Mouse (Mus musculus): Measurements from ENCODE around the gene Stra8. TPM values are rescaled to one million over a fixed set of nuclear protein-coding genes. Genes with fewer than 3 reads are reported as not detected.

Stra8 gene
- not detected in 2 replicates for polyA plus RNA-seq (2014; fragmentation: Nextera tagmentation; extraction: Ambion mirVana)

GRCm38 (mm10) chr6:34919956-34920355 lies at the start of gene Stra8:
TSS of gene Stra8 (plus strand) at chr6:34920163.
- 45% methylated on average over 10 of the region's 10 CpGs for WGBS
- H3K4me1 ChIP-seq (ENCODE audit: control insufficient read depth, insufficient read depth, low read length): 0 out of 2 replicates have a peak, but pooled peaks cover 4% of the 10 kb centered on the region
- no peaks in the 10 kb centered on the region for H3K27me3 ChIP-seq (ENCODE audit: control insufficient read depth, insufficient read depth, low read length)
- ATAC-seq (ENCODE audit: insufficient number of reproducible peaks, low FRiP score, low TSS enrichment, low read depth): no peak
- no peak for DNase-seq (ENCODE audit: low spot score)
- H3K36me3 ChIP-seq (ENCODE audit: control insufficient read depth, insufficient read depth, low read length): no peaks in the 10 kb centered on the region
- H3K9ac ChIP-seq (ENCODE audit: low read length): no peak within 1 kb of the TSS
- no peak within 1 kb of the TSS for H3K4me2 ChIP-seq (ENCODE audit: low read depth, severe bottlenecking)
- no peak within 1 kb of the TSS for H3K27ac ChIP-seq (replicated peaks; ENCODE audit: low read depth, low read length)
- no peaks in the 10 kb centered on the region for H3K9me3 ChIP-seq (ENCODE audit: control insufficient read depth, low read length)
- no peak within 1 kb of the TSS for H3K4me3 ChIP-seq (ENCODE audit: low read depth, low read length)

DNA sequence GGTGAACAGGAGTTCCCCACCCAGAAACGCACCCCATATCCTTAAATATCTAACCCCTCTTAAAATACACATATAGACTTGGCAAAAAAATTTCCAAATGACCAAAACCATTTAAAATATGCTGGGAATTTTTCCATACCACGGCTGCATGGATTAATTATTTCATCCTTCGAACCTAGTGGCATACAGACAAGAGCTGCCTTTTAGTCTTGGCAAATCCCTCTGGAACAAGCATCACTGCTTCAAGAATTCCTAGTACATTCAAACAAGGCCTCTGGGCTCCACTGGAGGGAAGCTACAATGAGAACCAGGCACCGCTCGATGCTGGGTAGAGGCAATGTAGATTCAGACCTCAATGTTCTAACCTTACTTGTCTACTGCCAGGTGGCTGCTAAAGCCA lies 49.2 kb upstream of the Stra8 start:
- Histone ChIP-seq H3K36me3 (ENCODE audit: control insufficient read depth, insufficient read depth, low read length) (no peaks in the 10 kb centered on the region; the same call in 1 of the 2 replicates), H3K4me3 (ENCODE audit: low read depth, low read length) (no peak overlapping the region), H3K9me3 (ENCODE audit: control insufficient read depth, low read length) (no peaks in the 10 kb centered on the region), H3K4me2 (ENCODE audit: low read depth, severe bottlenecking) (no peak overlapping the region), H3K27ac (replicated peaks; ENCODE audit: low read depth, low read length) (no peak overlapping the region), H3K9ac (ENCODE audit: low read length) (no peak overlapping the region), H3K27me3 (ENCODE audit: control insufficient read depth, insufficient read depth, low read length) (no peaks in the 10 kb centered on the region), H3K4me1 (ENCODE audit: control insufficient read depth, insufficient read depth, low read length) (no peaks in the 10 kb centered on the region)
- DNase-seq (ENCODE audit: low spot score): no peak
- no peak for ATAC-seq (ENCODE audit: insufficient number of reproducible peaks, low FRiP score, low TSS enrichment, low read depth)
- 89% methylated on average over 5 of the region's 5 CpGs for whole genome bisulfite sequencing

DNA sequence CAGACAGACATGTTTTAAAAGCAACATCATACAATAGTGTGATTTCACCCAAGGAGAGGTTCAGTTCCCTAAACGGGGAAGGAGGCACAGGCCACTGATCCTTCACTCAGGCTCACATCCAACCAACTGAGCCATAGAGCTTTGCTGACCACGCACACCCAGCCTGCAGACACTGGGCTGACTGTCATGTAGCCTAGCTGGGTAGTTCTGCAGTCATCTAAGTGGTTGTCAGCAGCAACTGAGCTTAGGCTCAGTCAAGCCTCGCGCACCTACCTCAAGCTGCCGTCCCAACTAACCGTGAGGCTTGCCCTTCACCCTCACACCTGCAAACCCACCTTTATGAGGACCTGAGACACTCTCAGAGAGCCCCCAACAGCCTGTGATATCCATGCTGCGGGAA lies 48.0 kb upstream of the Stra8 start:
- no peak for DNase-seq (ENCODE audit: low spot score)
- no peaks in the 10 kb centered on the region for H3K27me3 ChIP-seq (ENCODE audit: control insufficient read depth, insufficient read depth, low read length)
- no peak for ATAC-seq (ENCODE audit: insufficient number of reproducible peaks, low FRiP score, low TSS enrichment, low read depth)
- WGBS: 93% methylated on average over 7 of the region's 7 CpGs
- H3K9me3 ChIP-seq (ENCODE audit: control insufficient read depth, low read length): no peaks in the 10 kb centered on the region
- H3K36me3 ChIP-seq (ENCODE audit: control insufficient read depth, insufficient read depth, low read length): no peaks in the 10 kb centered on the region; the same call in 1 of the 2 replicates
- H3K4me3 ChIP-seq (ENCODE audit: low read depth, low read length): no peak overlapping the region
- peaks cover 4% of the 10 kb centered on the region for H3K4me1 ChIP-seq (ENCODE audit: control insufficient read depth, insufficient read depth, low read length)
- H3K27ac ChIP-seq (replicated peaks; ENCODE audit: low read depth, low read length): no peak overlapping the region
- H3K4me2 ChIP-seq (ENCODE audit: low read depth, severe bottlenecking): no peak overlapping the region
- H3K9ac ChIP-seq (ENCODE audit: low read length): no peak overlapping the region

GRCm38 (mm10) chr6:34872871-34873270 lies 47.1 kb upstream of the Stra8 start:
- 94% methylated on average over 10 of the region's 10 CpGs for WGBS
- ATAC-seq (ENCODE audit: insufficient number of reproducible peaks, low FRiP score, low TSS enrichment, low read depth) (no peak), DNase-seq (ENCODE audit: low spot score) (peak; percentile 17)
- Histone ChIP-seq H3K9me3 (ENCODE audit: control insufficient read depth, low read length) (no peaks in the 10 kb centered on the region), H3K4me3 (ENCODE audit: low read depth, low read length) (no peak overlapping the region), H3K27ac (replicated peaks; ENCODE audit: low read depth, low read length) (no peak overlapping the region), H3K27me3 (ENCODE audit: control insufficient read depth, insufficient read depth, low read length) (no peaks in the 10 kb centered on the region), H3K4me2 (ENCODE audit: low read depth, severe bottlenecking) (no peak overlapping the region), H3K4me1 (ENCODE audit: control insufficient read depth, insufficient read depth, low read length) (peaks cover 6% of the 10 kb centered on the region), H3K9ac (ENCODE audit: low read length) (no peak overlapping the region), H3K36me3 (ENCODE audit: control insufficient read depth, insufficient read depth, low read length) (no peaks in the 10 kb centered on the region; the same call in 1 of the 2 replicates)

GRCm38 (mm10) chr6:34874101-34874921 lies 45.7 kb upstream of the Stra8 start:
- peaks cover 8% of the 10 kb centered on the region for H3K4me1 ChIP-seq (ENCODE audit: control insufficient read depth, insufficient read depth, low read length)
- DNase-seq (ENCODE audit: low spot score) (no peak), ATAC-seq (ENCODE audit: insufficient number of reproducible peaks, low FRiP score, low TSS enrichment, low read depth) (no peak)
- H3K9ac ChIP-seq (ENCODE audit: low read length): no peak overlapping the region
- no peaks in the 10 kb centered on the region for H3K9me3 ChIP-seq (ENCODE audit: control insufficient read depth, low read length)
- no peak overlapping the region for H3K4me3 ChIP-seq (ENCODE audit: low read depth, low read length)
- H3K36me3 ChIP-seq (ENCODE audit: control insufficient read depth, insufficient read depth, low read length): no peaks in the 10 kb centered on the region; the same call in 1 of the 2 replicates
- no peak overlapping the region for H3K4me2 ChIP-seq (ENCODE audit: low read depth, severe bottlenecking)
- 82% methylated on average over 21 of the region's 21 CpGs for WGBS
- no peaks in the 10 kb centered on the region for H3K27me3 ChIP-seq (ENCODE audit: control insufficient read depth, insufficient read depth, low read length)
- H3K27ac ChIP-seq (replicated peaks; ENCODE audit: low read depth, low read length): no peak overlapping the region

DNA sequence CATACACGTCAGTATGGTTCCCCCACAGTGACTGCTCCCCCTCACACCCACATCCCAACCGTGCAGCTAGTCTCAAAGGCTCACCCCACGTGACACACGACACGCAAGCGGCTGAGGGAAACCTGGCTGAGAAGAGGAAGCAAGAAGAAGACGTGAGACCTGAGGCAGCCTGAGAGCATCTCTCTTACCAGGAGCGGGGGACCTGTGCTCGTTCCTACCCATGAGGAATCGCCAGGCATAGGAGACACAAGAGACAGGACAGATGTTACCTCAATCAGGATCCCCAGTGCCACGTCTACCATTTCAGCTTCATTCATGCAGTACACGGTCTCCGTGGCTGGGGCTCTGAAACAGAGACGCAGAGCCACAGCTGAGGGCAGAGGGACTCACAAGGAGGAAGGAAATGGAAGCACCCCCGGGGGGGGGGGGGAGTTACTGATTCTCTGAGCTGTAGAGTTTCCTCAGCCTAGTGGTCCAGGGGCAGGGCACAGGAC lies 44.6 kb upstream of the Stra8 start:
- WGBS: 90% methylated on average over 15 of the region's 15 CpGs
- Histone ChIP-seq H3K27ac (replicated peaks; ENCODE audit: low read depth, low read length) (no peak overlapping the region), H3K4me1 (ENCODE audit: control insufficient read depth, insufficient read depth, low read length) (peaks cover 8% of the 10 kb centered on the region), H3K4me2 (ENCODE audit: low read depth, severe bottlenecking) (no peak overlapping the region), H3K36me3 (ENCODE audit: control insufficient read depth, insufficient read depth, low read length) (no peaks in the 10 kb centered on the region; the same call in 1 of the 2 replicates), H3K27me3 (ENCODE audit: control insufficient read depth, insufficient read depth, low read length) (no peaks in the 10 kb centered on the region), H3K9me3 (ENCODE audit: control insufficient read depth, low read length) (no peaks in the 10 kb centered on the region), H3K4me3 (ENCODE audit: low read depth, low read length) (no peak overlapping the region), H3K9ac (ENCODE audit: low read length) (no peak overlapping the region)
- ATAC-seq (ENCODE audit: insufficient number of reproducible peaks, low FRiP score, low TSS enrichment, low read depth) (no peak), DNase-seq (ENCODE audit: low spot score) (no peak)

DNA sequence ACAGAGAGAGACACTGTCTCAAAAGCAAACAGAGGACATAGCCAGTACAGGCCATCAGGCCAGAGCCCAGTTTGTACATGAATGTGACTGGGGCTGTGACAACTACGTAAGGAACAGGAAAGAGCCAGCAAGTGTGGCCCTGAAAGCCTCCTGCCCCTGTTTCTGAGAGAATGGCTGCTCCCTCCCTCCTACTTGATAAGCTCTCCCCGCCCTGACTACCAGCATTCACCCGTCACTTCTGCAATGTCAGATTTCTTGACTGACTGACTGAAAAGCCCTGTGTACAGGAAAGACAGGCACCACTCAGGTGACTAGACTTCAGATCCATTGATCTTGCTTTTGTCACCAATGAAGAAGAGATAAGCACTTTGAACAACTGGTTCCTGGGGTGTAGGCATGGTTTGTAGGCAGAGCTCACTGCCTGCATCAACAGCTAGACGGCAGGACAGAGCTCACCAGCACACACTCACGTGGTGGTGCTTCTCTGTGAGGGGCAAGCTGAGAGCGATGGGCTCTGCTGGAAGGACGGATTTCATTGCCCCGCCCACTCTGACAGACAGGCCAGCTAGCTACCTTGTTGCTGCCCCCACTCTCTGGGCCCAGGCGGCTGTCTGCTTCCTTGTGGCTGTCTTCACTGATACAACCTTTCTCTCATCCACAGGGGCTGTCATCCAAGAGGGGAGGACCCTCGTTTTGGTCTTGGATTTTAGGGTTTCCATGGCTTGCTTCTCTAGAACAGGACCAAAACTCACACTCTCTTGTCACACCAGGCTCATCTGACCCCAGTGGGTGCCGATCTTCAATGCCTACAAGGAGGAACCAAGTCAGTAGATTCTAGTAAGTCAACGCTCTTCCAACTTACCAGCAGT lies 43.8 kb upstream of the Stra8 start:
- H3K4me3 ChIP-seq (ENCODE audit: low read depth, low read length): no peak overlapping the region
- peak overlapping the region; percentile 58; the same call in 1 of the 2 replicates for H3K4me2 ChIP-seq (ENCODE audit: low read depth, severe bottlenecking)
- ATAC-seq (ENCODE audit: insufficient number of reproducible peaks, low FRiP score, low TSS enrichment, low read depth) (no peak), DNase-seq (ENCODE audit: low spot score) (no peak)
- peak overlapping the region; percentile 27; the same call in 1 of the 2 replicates for H3K9ac ChIP-seq (ENCODE audit: low read length)
- peaks cover 8% of the 10 kb centered on the region for H3K4me1 ChIP-seq (ENCODE audit: control insufficient read depth, insufficient read depth, low read length)
- no peaks in the 10 kb centered on the region for H3K27me3 ChIP-seq (ENCODE audit: control insufficient read depth, insufficient read depth, low read length)
- H3K36me3 ChIP-seq (ENCODE audit: control insufficient read depth, insufficient read depth, low read length): no peaks in the 10 kb centered on the region; the same call in 1 of the 2 replicates
- H3K27ac ChIP-seq (replicated peaks; ENCODE audit: low read depth, low read length): no peak overlapping the region
- H3K9me3 ChIP-seq (ENCODE audit: control insufficient read depth, low read length): no peaks in the 10 kb centered on the region
- WGBS: 55% methylated on average over 12 of the region's 12 CpGs

GRCm38 (mm10) chr6:34876835-34877156 lies 43.2 kb upstream of the Stra8 start:
- no peak for DNase-seq (ENCODE audit: low spot score)

More at GRCm38 (mm10) chr6:34876835-34877156, 43.2 kb upstream of the Stra8 start:
- peak overlapping the region; percentile 58 for H3K4me2 ChIP-seq (ENCODE audit: low read depth, severe bottlenecking)
- peak overlapping the region; percentile 66; the same call in 1 of the 2 replicates for H3K4me3 ChIP-seq (ENCODE audit: low read depth, low read length)
- ATAC-seq (ENCODE audit: insufficient number of reproducible peaks, low FRiP score, low TSS enrichment, low read depth): no peak
- peaks cover 8% of the 10 kb centered on the region for H3K4me1 ChIP-seq (ENCODE audit: control insufficient read depth, insufficient read depth, low read length)
- H3K27ac ChIP-seq (replicated peaks; ENCODE audit: low read depth, low read length): no peak overlapping the region
- H3K36me3 ChIP-seq (ENCODE audit: control insufficient read depth, insufficient read depth, low read length): no peaks in the 10 kb centered on the region; the same call in 1 of the 2 replicates
- H3K9me3 ChIP-seq (ENCODE audit: control insufficient read depth, low read length): no peaks in the 10 kb centered on the region
- WGBS: 18% methylated on average over 2 of the region's 2 CpGs
- no peaks in the 10 kb centered on the region for H3K27me3 ChIP-seq (ENCODE audit: control insufficient read depth, insufficient read depth, low read length)
- H3K9ac ChIP-seq (ENCODE audit: low read length): peak overlapping the region; percentile 89
